Mouse (Mus musculus): ENCODE results near the gene Tdg. TPM values are rescaled to one million over a fixed set of nuclear protein-coding genes. Genes with fewer than 3 reads are reported as not detected.
"Not testable (repeated sequence)": the region's sequence is repeated elsewhere in the genome, so short reads cannot be mapped to it uniquely, and the experiment has no call there.

Tdg gene
- 122 and 128 TPM in 2 replicates for polyA plus RNA-seq (2015; fragmentation: Nextera tagmentation; extraction: Ambion mirVana)

DNA sequence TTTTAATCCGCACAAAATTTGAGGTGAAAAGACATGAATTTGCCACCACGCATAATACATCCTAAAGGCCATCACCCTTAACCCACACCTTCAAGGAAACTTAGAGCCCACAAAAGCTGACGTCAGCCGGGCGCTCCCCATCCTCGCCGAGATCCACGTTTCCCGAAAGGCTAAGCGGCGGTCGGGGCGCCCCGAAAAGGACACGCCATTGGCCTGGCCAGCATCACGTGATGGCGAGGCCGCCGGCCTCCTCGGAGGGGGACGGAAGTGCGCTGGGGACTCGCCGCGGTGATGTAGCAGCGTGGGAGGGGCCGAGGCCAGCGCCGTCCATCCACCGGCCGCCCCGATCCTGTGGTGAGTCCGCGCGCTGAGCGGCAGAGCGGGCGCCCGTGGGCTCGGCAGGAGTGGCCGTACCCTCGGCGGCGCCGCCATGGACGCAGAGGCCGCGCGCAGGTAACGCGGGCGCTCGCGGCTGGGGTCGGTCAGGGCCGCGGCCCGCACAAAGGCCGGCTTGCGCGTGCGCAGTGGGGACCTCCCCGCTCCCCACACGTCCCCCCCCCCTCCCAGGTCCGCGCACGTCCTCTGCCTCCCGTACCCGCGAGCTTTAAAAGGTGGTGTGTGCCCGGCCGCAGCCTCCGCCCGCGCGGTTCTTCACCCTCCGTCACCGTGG, at the start of gene Tdg:
TSS of gene Tdg (plus strand) at position 243 of the 670 bp plus-strand sequence.
- ATAC-seq, result peak; percentile 99
- H3K4me2 ChIP-seq (replicated peaks), result peak within 1 kb of the TSS; percentile 77
- peak within 1 kb of the TSS; percentile 74 for H3K4me3 ChIP-seq (replicated peaks)
- peaks cover 13% of the 10 kb centered on the region for H3K4me1 ChIP-seq (replicated peaks)
- not testable (repeated sequence) for H3K27me3 ChIP-seq (replicated peaks); H3K36me3 ChIP-seq; H3K9me3 ChIP-seq
- H3K27ac ChIP-seq, result peak within 1 kb of the TSS; percentile 84
- WGBS, result under 1% methylated on average over 64 of the region's 78 CpGs
- peak within 1 kb of the TSS; percentile 91 for H3K9ac ChIP-seq

DNA sequence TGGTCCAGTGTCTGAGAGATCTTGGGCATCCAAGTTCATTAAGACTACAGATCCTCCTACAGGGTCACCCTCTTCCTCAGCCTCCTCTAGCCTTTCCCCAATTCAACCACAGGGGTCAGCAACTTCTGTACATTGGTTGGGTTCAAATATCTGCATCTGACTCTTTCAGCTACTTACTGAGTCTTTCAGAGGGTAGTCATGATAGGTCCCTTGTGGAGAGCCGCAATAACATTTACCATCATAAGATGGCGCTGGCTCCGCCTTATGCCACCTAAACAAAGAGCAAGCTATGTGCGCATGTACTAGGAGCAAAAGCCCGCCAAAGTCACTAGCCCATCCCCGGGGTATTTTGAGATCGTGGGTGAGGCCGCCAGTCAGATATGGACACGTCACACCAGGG, 40.0 kb upstream of the Tdg start:
- not testable (repeated sequence) for H3K4me2 ChIP-seq (replicated peaks); ATAC-seq; H3K9ac ChIP-seq; H3K27ac ChIP-seq; H3K9me3 ChIP-seq; H3K36me3 ChIP-seq; H3K4me1 ChIP-seq (replicated peaks); H3K4me3 ChIP-seq (replicated peaks); H3K27me3 ChIP-seq (replicated peaks)
- WGBS, result 83% methylated on average over 9 of the region's 9 CpGs

DNA sequence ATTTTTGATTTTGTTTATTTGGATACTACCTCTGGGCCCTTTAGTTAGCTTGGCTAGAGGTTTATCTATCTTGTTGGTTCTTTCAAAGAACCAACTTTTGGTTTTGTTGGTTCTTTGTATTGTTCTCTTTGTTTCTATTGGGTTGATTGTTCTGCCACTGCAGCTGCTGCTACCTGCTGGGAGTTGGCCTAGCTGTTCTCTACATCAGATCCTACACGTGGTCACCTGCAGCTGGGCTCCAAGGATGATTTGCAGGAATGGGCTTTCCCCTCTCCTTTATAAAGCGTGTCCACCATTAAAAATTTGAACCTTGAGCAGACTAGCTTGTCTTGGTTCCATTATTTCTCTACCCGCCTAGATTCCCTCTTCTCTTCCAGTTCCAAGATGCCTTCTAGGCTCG, 35.2 kb upstream of the Tdg start:
- H3K9me3 ChIP-seq; H3K27ac ChIP-seq; H3K4me2 ChIP-seq (replicated peaks); H3K9ac ChIP-seq; H3K4me3 ChIP-seq (replicated peaks); H3K4me1 ChIP-seq (replicated peaks); H3K27me3 ChIP-seq (replicated peaks); H3K36me3 ChIP-seq; ATAC-seq: not testable (repeated sequence)
- 69% methylated on average over 4 of the region's 4 CpGs for WGBS

DNA sequence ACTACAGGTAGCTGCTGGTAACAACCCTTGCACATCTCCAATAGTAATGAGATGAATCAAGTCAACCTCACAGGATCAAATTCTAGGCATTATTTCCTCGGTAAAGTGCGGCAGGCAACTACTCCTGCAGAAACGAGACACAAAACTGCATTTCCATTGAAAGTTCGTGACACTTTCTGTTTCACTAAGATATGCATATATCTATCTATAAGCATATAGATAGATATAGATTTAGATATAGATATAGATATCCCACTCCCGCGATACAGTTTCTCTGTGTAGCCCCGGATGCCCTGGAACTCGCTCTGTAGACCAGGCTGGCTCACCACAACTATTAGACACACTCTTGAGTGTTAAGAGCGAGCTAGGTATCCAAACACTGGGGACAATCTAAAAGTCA, 7.4 kb upstream of the Tdg start:
- peak overlapping the region; percentile 59 for H3K4me2 ChIP-seq (replicated peaks)
- no peaks in the 10 kb centered on the region for H3K27me3 ChIP-seq (replicated peaks)
- WGBS, result 26% methylated on average over 9 of the region's 9 CpGs
- H3K4me1 ChIP-seq (replicated peaks), result no peaks in the 10 kb centered on the region
- no peak overlapping the region for H3K27ac ChIP-seq
- no peaks in the 10 kb centered on the region for H3K9me3 ChIP-seq
- peak overlapping the region; percentile 80 for H3K4me3 ChIP-seq (replicated peaks)
- no peaks in the 10 kb centered on the region for H3K36me3 ChIP-seq
- ATAC-seq, result no peak
- H3K9ac ChIP-seq, result peak overlapping the region; percentile 76

DNA sequence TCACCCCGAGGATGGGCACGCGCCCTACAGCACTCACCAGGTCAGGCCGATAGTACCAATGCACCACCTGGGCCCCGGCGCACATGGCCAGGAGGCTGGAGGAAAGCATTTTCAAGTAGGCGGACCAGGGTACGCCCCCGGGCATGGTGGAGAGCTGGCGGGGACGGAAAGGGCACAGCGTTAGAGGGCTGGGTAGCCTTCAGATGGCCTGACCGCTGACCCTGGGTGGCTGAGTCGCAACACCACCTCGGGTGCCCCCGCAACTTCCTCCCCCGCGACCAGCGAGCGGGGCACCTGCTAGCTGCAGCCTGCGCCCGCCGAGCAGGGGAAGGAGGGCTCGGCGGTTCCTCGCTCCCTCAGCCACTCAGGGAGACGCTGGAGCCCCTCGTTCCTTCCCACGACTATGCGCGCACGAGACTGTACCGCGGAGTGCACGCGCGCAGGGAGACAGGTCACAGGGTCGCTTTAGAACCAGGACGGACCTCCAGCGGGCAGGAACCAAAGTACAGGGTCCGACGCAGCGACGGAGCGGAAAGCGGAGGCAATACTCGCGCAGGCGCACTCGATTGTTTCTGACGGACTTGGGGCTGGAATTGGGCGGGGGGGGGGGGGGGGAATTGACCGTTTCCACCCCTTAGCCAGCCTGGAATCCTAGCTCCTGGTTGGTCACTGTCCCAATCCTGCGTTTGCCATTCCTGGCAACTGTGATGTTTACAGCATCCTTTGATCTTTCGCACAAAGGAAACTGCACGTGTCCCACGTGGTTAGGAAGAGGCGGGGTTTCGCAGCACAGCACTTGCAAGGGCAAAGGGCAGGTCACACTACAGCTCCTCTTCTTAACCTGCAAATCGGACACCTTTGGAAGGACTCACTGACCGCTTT, 6.7 kb upstream of the Tdg start, which contains the start of gene 1190007I07Rik:
TSS of gene 1190007I07Rik (minus strand) at position 558 of the 882 bp plus-strand sequence.
- H3K4me3 ChIP-seq (replicated peaks), result peak within 1 kb of the TSS; percentile 80
- peak within 1 kb of the TSS; percentile 87 for H3K27ac ChIP-seq
- no peaks in the 10 kb centered on the region for H3K9me3 ChIP-seq
- no peaks in the 10 kb centered on the region for H3K4me1 ChIP-seq (replicated peaks)
- H3K4me2 ChIP-seq (replicated peaks), result peak within 1 kb of the TSS; percentile 59
- no peaks in the 10 kb centered on the region for H3K36me3 ChIP-seq
- ATAC-seq, result peak; percentile 94
- peak within 1 kb of the TSS; percentile 76 for H3K9ac ChIP-seq
- under 1% methylated on average over 61 of the region's 61 CpGs for WGBS
- no peaks in the 10 kb centered on the region for H3K27me3 ChIP-seq (replicated peaks)

DNA sequence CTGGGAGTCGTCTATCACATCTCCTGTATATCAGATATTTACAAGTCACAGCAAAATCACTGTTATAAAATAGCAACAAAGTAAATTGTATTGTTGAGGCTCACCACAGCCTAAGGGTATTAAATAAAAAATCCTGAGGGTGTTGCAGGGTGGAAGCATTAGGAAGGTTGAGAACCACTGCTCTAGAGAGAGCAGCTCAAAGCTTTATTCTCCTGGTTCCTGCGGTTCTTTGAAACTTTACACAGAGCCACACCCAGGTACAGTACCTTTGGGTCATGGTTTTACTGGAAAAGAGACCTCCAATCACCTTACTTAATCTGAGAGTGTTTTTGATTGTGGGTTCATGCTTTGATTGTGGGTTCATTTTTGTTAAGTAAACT, 6.1 kb upstream of the Tdg start:
- not testable (repeated sequence) for H3K9me3 ChIP-seq; H3K4me1 ChIP-seq (replicated peaks); H3K27me3 ChIP-seq (replicated peaks); H3K36me3 ChIP-seq
- Histone ChIP-seq H3K27ac (peak overlapping the region; percentile 87), H3K9ac (peak overlapping the region; percentile 76), H3K4me3 (replicated peaks) (peak overlapping the region; percentile 80), H3K4me2 (replicated peaks) (peak overlapping the region; percentile 59)
- WGBS, result 3% methylated on average over 2 of the region's 2 CpGs
- peak; percentile 55 for ATAC-seq

DNA sequence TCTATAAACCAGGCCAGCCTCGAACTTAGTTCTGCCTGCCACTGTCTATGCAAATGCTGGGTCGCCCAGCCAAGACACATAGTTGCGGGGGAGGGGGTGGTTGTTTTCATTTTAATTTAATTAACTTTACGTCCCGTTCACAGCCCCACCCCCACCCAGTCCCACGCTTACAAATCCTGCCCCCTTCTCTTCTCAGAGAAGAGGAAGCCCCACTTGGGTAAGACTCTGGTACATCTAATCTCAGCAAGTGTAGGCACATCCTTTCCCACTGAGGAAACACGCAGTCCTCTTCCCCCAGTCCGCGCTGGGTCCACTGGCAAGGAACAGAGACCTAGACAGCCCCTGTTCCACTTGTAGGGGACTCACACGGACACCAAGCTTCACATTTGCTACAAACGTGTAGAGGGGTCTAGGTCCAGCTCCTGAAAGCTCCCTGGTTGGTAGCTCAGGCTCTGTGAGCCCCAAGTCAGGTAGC, 480 bp upstream of the Tdg start:
- Histone ChIP-seq H3K27me3 (replicated peaks) (no peaks in the 10 kb centered on the region), H3K9me3 (no peaks in the 10 kb centered on the region; the same call in 1 of the 2 replicates), H3K4me3 (replicated peaks) (peak overlapping the region; percentile 74), H3K9ac (peak overlapping the region; percentile 91), H3K4me2 (replicated peaks) (peak overlapping the region; percentile 76), H3K4me1 (replicated peaks) (peaks cover 13% of the 10 kb centered on the region), H3K36me3 (peaks cover 6% of the 10 kb centered on the region; the same call in 1 of the 2 replicates), H3K27ac (peak overlapping the region; percentile 79)
- WGBS, result 5% methylated on average over 11 of the region's 11 CpGs
- peak; percentile 30 for ATAC-seq

DNA sequence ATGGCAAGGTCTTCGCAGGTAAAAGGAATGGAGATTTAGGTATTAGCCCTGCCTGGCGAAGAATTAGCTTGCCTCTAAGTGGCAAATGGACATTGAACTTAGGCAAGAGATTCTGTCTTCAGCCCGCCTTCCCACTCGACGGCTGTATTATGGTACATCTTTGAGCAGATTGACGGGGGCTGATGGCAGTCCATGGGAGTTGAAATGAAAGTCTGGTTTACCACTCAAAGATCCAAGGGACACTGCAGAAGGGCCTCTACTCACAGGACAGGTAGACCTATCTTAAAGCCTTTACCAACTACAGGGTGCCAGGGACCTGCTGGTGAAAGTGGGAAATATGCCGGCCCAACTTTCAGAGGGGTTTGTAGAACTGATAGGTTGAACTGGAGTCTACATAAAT, 869 bp downstream of the Tdg start:
- Histone ChIP-seq H3K27me3 (replicated peaks) (no peaks in the 10 kb centered on the region), H3K4me3 (replicated peaks) (peak overlapping the region; percentile 74), H3K9me3 (no peaks in the 10 kb centered on the region; the same call in 1 of the 2 replicates), H3K4me2 (replicated peaks) (peak overlapping the region; percentile 77), H3K27ac (peak overlapping the region; percentile 84; the same call in 1 of the 2 replicates), H3K4me1 (replicated peaks) (peaks cover 13% of the 10 kb centered on the region), H3K9ac (peak overlapping the region; percentile 91), H3K36me3 (peaks cover 6% of the 10 kb centered on the region; the same call in 1 of the 2 replicates)
- 19% methylated on average over 7 of the region's 7 CpGs for WGBS
- ATAC-seq, result no peak

DNA sequence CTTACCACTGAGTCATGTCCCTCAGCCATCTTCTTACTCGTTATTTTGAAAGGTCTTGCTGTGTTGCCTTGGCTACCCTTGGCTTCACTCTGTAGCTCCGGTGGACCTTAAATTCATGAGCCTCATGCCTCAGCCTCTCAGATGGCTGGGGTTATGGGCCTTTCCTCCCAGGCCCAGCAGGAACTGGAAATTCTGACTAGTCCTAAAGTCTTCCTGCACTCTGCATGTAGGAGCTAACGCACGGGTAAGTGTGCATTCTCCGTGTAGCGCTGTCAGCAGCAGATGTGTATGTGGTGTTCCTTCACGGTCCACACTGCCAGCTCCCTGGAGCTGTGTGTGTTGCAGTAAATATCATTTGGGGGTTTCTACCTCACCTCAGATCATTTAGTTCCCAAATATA, 1.5 kb downstream of the Tdg start:
- Histone ChIP-seq H3K27me3 (replicated peaks) (no peaks in the 10 kb centered on the region), H3K9me3 (no peaks in the 10 kb centered on the region; the same call in 1 of the 2 replicates), H3K4me3 (replicated peaks) (peak overlapping the region; percentile 74; the same call in 1 of the 2 replicates), H3K36me3 (peaks cover 6% of the 10 kb centered on the region; the same call in 1 of the 2 replicates), H3K9ac (no peak overlapping the region), H3K4me1 (replicated peaks) (peaks cover 13% of the 10 kb centered on the region), H3K4me2 (replicated peaks) (peak overlapping the region; percentile 77), H3K27ac (no peak overlapping the region)
- ATAC-seq, result no peak
- WGBS, result 87% methylated on average over 7 of the region's 7 CpGs

DNA sequence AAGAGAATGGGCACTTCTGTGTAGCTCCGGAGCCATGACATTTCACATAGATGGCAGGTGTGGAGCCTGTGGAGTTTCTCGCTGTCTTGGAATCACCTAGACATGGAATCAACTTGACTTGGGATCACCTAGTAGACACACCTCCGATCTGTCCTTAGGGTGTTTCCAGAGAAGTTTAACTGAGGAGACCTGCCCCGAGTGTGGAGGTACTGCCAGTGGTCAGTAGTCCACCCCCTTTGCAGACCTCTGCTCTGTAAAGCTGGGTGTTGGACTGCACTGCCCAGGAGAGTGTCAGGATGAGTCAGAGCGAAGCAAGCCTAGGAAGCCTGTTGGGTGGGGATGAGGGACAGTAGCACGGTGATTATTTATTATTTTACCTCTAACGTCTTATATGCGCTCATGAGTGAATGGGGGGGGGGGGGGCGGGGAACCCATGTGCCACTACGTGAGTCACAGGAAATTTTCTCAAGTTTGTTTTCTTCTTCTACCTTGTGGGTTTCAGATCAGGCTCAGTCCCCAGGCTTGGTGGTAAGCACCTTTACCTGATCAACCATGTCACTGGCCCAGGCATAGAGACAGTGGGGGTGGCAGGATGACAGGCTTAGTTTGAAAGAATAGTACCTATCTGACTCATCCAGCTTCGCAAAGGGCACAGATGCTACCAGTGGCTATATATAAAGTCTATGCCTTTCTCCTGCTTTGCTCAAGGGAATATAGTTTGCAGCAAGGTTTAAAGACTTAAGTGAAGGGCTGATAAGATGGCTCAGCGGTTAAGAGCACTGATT, 3.1 kb downstream of the Tdg start:
- Histone ChIP-seq H3K27ac (no peak overlapping the region), H3K36me3 (peaks cover 6% of the 10 kb centered on the region; the same call in 1 of the 2 replicates), H3K9ac (no peak overlapping the region), H3K4me3 (replicated peaks) (no peak overlapping the region), H3K27me3 (replicated peaks) (no peaks in the 10 kb centered on the region), H3K4me2 (replicated peaks) (no peak overlapping the region), H3K4me1 (replicated peaks) (peaks cover 13% of the 10 kb centered on the region), H3K9me3 (no peaks in the 10 kb centered on the region; the same call in 1 of the 2 replicates)
- WGBS, result 97% methylated on average over 12 of the region's 12 CpGs
- ATAC-seq, result no peak

DNA sequence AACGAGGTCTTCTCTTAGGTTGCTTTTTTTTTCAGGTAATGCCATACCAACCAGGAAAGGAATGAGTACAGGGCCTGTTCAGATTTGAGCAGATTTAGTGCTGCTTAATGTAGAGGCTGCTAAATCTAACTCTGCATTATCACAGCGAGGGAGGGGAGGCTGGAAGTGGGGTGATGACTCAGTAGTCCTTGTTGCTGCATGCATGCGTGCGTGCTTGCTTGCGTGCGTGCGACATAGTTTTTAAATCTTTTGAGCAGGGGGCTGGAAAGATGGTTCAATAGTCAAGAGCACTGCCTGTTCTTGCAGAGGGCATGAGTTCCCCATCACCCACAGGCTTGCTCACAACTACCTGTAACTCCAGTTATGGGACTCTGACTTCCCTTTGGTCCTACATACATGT, 4.7 kb downstream of the Tdg start:
- Histone ChIP-seq H3K36me3 (peaks cover 12% of the 10 kb centered on the region), H3K4me1 (replicated peaks) (peaks cover 13% of the 10 kb centered on the region), H3K4me3 (replicated peaks) (no peak overlapping the region), H3K9me3 (no peaks in the 10 kb centered on the region; the same call in 1 of the 2 replicates), H3K27ac (no peak overlapping the region), H3K4me2 (replicated peaks) (no peak overlapping the region), H3K27me3 (replicated peaks) (no peaks in the 10 kb centered on the region), H3K9ac (no peak overlapping the region)
- no peak for ATAC-seq
- 99% methylated on average over 7 of the region's 7 CpGs for WGBS
